Mouse (Mus musculus) hindbrain, embryonic 12.5 days (tissue): Measurements from ENCODE around the gene Prc1. TPM values are rescaled to one million over a fixed set of nuclear protein-coding genes. Genes with fewer than 3 reads are reported as not detected.
A peak's percentile ranks its signal among the peaks of the same experiment; 100 is the strongest.

ENCODE experiments used
- ATAC-seq: fragments of 200-750 bp; cut with Nextera tagmentation; 2 replicates; pipeline ENCODE4 v1.8.0; 2017; ENCODE audit warnings: moderate TSS enrichment; ENCODE audit not compliant: low FRiP score
- H3K27ac ChIP-seq: fragments of 300-500 bp; sonication (generic); 2 replicates; pipeline ENCODE4 v1.5.1; 2016; ENCODE audit warnings: mild to moderate bottlenecking
- H3K27me3 ChIP-seq: fragments of 300-500 bp; sonication (generic); 2 replicates; pipeline ENCODE4 v1.6.1; 2016; ENCODE audit warnings: mild to moderate bottlenecking
- H3K36me3 ChIP-seq: fragments of 300-500 bp; sonication (generic); 2 replicates; pipeline ENCODE4 v1.6.1; 2016; ENCODE audit warnings: mild to moderate bottlenecking
- H3K4me1 ChIP-seq: fragments of 300-500 bp; sonication (generic); 2 replicates; pipeline ENCODE4 v1.6.1; 2016
- H3K4me2 ChIP-seq: fragments of 300-500 bp; sonication (generic); replicated peaks from 2 replicates; pipeline ENCODE4 v1.6.1; 2016; ENCODE audit warnings: mild to moderate bottlenecking
- H3K4me3 ChIP-seq: fragments of 300-500 bp; sonication (generic); 2 replicates; pipeline ENCODE4 v1.5.1; 2016; ENCODE audit warnings: mild to moderate bottlenecking
- H3K9ac ChIP-seq: fragments of 300-500 bp; sonication (generic); 2 replicates; pipeline ENCODE4 v1.6.1; 2016; ENCODE audit warnings: mild to moderate bottlenecking, moderate library complexity
- H3K9me3 ChIP-seq: fragments of 300-500 bp; sonication (generic); replicated peaks from 2 replicates; pipeline ENCODE4 v1.6.1; 2016; ENCODE audit warnings: mild to moderate bottlenecking
- WGBS: fragments of 180-500 bp; shearing (Covaris S2); methylation state at CpG from one replicate; pipeline ENCODE4 v1.1.7; 2016; 5-methylcytosine and 5-hydroxymethylcytosine counted together
- polyA plus RNA-seq: library from polyadenylated mRNA; unstranded; fragments of >200 nt; fragmentation: Nextera tagmentation; extraction: Ambion mirVana; gene quantifications from 2 replicates; pipeline ENCODE4 v1.2.1, GENCODE M21; 2016

Prc1 gene
- 110 and 117 TPM in 2 replicates for polyA plus RNA-seq

GRCm38 (mm10) chr7:80294062-80294763 is at the start of gene Prc1:
Gene Prc1 (plus strand): TSS chr7:80294450.
- H3K27me3 ChIP-seq = no peaks in the 10 kb centered on the region
- under 1% methylated on average over 52 of the region's 52 CpGs for WGBS
- H3K9ac ChIP-seq = peak within 1 kb of the TSS; percentile 70
- no peaks in the 10 kb centered on the region for H3K9me3 ChIP-seq
- ATAC-seq = peak; percentile 99
- H3K4me1 ChIP-seq = peaks cover 6% of the 10 kb centered on the region; the same call in 1 of the 2 replicates
- H3K27ac ChIP-seq = peak within 1 kb of the TSS; percentile 66
- H3K36me3 ChIP-seq = peaks cover 18% of the 10 kb centered on the region
- peak within 1 kb of the TSS; percentile 75 for H3K4me2 ChIP-seq
- H3K4me3 ChIP-seq = peak within 1 kb of the TSS; percentile 60

GRCm38 (mm10) chr7:80244851-80245250 is 49.4 kb upstream of the Prc1 start:
- H3K4me2 ChIP-seq = no peak overlapping the region
- ATAC-seq = no peak
- 92% methylated on average over 4 of the region's 4 CpGs for WGBS

GRCm38 (mm10) chr7:80246148-80246721 is 48.0 kb upstream of the Prc1 start, which contains the start of gene Ttll13:
Gene Ttll13 (plus strand): TSS chr7:80246376.
- under 1% methylated on average over 48 of the region's 48 CpGs for WGBS
- ATAC-seq = peak; percentile 98
- Histone ChIP-seq H3K27me3 (peaks cover 2% of the 10 kb centered on the region), H3K36me3 (0 out of 2 replicates have a peak, but pooled peaks cover 2% of the 10 kb centered on the region), H3K4me1 (no peaks in the 10 kb centered on the region), H3K9ac (peak within 1 kb of the TSS; percentile 59), H3K9me3 (no peaks in the 10 kb centered on the region), H3K4me3 (peak within 1 kb of the TSS; percentile 45), H3K27ac (peak within 1 kb of the TSS; percentile 84), H3K4me2 (peak within 1 kb of the TSS; percentile 55)

More at GRCm38 (mm10) chr7:80244851-80245250, 49.4 kb upstream of the Prc1 start:
- Histone ChIP-seq H3K27me3 (no peaks in the 10 kb centered on the region), H3K4me1 (no peaks in the 10 kb centered on the region), H3K27ac (no peak overlapping the region), H3K9me3 (no peaks in the 10 kb centered on the region), H3K4me3 (no peak overlapping the region), H3K9ac (no peak overlapping the region), H3K36me3 (peaks cover 8% of the 10 kb centered on the region; the same call in 1 of the 2 replicates)

GRCm38 (mm10) chr7:80246859-80247258 is 47.4 kb upstream of the Prc1 start:
- Histone ChIP-seq H3K27ac (peak overlapping the region; percentile 84; the same call in 1 of the 2 replicates), H3K27me3 (peaks cover 6% of the 10 kb centered on the region), H3K4me3 (peak overlapping the region; percentile 45), H3K36me3 (no peaks in the 10 kb centered on the region), H3K9ac (no peak overlapping the region), H3K4me2 (peak overlapping the region; percentile 55), H3K9me3 (no peaks in the 10 kb centered on the region), H3K4me1 (no peaks in the 10 kb centered on the region)
- ATAC-seq = no peak
- WGBS = 69% methylated on average over 7 of the region's 7 CpGs

- Histone ChIP-seq H3K9me3 (no peaks in the 10 kb centered on the region), H3K4me1 (no peaks in the 10 kb centered on the region), H3K9ac (no peak overlapping the region), H3K27me3 (peaks cover 26% of the 10 kb centered on the region), H3K36me3 (no peaks in the 10 kb centered on the region), H3K27ac (no peak overlapping the region), H3K4me3 (no peak overlapping the region), H3K4me2 (no peak overlapping the region)
- 78% methylated on average over 7 of the region's 7 CpGs for WGBS
- ATAC-seq = no peak
Measured at GRCm38 (mm10) chr7:80252437-80252836, 41.8 kb upstream of the Prc1 start.

GRCm38 (mm10) chr7:80252886-80253285 is 41.4 kb upstream of the Prc1 start:
- Histone ChIP-seq H3K9ac (no peak overlapping the region), H3K4me2 (no peak overlapping the region), H3K27ac (no peak overlapping the region), H3K36me3 (no peaks in the 10 kb centered on the region), H3K9me3 (no peaks in the 10 kb centered on the region), H3K27me3 (peaks cover 30% of the 10 kb centered on the region), H3K4me3 (no peak overlapping the region), H3K4me1 (no peaks in the 10 kb centered on the region)
- no peak for ATAC-seq
- 87% methylated on average over 11 of the region's 11 CpGs for WGBS

GRCm38 (mm10) chr7:80255981-80256380 is 38.3 kb upstream of the Prc1 start:
- Histone ChIP-seq H3K27ac (no peak overlapping the region), H3K36me3 (no peaks in the 10 kb centered on the region), H3K4me1 (peaks cover 4% of the 10 kb centered on the region; the same call in 1 of the 2 replicates), H3K9ac (no peak overlapping the region), H3K4me2 (no peak overlapping the region), H3K27me3 (peaks cover 50% of the 10 kb centered on the region), H3K4me3 (no peak overlapping the region), H3K9me3 (no peaks in the 10 kb centered on the region)
- 71% methylated on average over 2 of the region's 2 CpGs for WGBS
- no peak for ATAC-seq

GRCm38 (mm10) chr7:80257706-80258105 is 36.5 kb upstream of the Prc1 start:
- Histone ChIP-seq H3K9ac (no peak overlapping the region), H3K4me2 (no peak overlapping the region), H3K36me3 (no peaks in the 10 kb centered on the region), H3K9me3 (no peaks in the 10 kb centered on the region), H3K4me3 (no peak overlapping the region), H3K4me1 (peaks cover 13% of the 10 kb centered on the region), H3K27ac (no peak overlapping the region), H3K27me3 (peaks cover 44% of the 10 kb centered on the region)
- whole genome bisulfite sequencing = 67% methylated on average over 2 of the region's 2 CpGs
- ATAC-seq = no peak

GRCm38 (mm10) chr7:80260625-80261371 is 33.5 kb upstream of the Prc1 start, which contains the start of gene Ngrn:
Gene Ngrn (plus strand): TSS chr7:80261215.
- no peaks in the 10 kb centered on the region for H3K9me3 ChIP-seq
- ATAC-seq = peak; percentile 88
- H3K36me3 ChIP-seq = peaks cover 20% of the 10 kb centered on the region
- 24% methylated on average over 40 of the region's 40 CpGs for WGBS
- H3K9ac ChIP-seq = peak within 1 kb of the TSS; percentile 78
- peaks cover 33% of the 10 kb centered on the region for H3K27me3 ChIP-seq
- H3K4me1 ChIP-seq = peaks cover 13% of the 10 kb centered on the region
- H3K4me3 ChIP-seq = peak within 1 kb of the TSS; percentile 89
- peak within 1 kb of the TSS; percentile 78 for H3K27ac ChIP-seq
- H3K4me2 ChIP-seq = peak within 1 kb of the TSS; percentile 87

GRCm38 (mm10) chr7:80261372-80261990 is 32.8 kb upstream of the Prc1 start:
- Histone ChIP-seq H3K4me2 (peak overlapping the region; percentile 87), H3K4me1 (peaks cover 13% of the 10 kb centered on the region), H3K9ac (peak overlapping the region; percentile 78), H3K9me3 (no peaks in the 10 kb centered on the region), H3K27me3 (peaks cover 33% of the 10 kb centered on the region), H3K36me3 (peaks cover 26% of the 10 kb centered on the region), H3K27ac (peak overlapping the region; percentile 78), H3K4me3 (peak overlapping the region; percentile 89)
- peak; percentile 33 for ATAC-seq
- WGBS = 2% methylated on average over 32 of the region's 32 CpGs

- Histone ChIP-seq H3K27me3 (peaks cover 3% of the 10 kb centered on the region; the same call in 1 of the 2 replicates), H3K27ac (no peak overlapping the region), H3K4me2 (no peak overlapping the region), H3K36me3 (peaks cover 33% of the 10 kb centered on the region), H3K4me3 (no peak overlapping the region), H3K9ac (no peak overlapping the region), H3K9me3 (no peaks in the 10 kb centered on the region), H3K4me1 (peaks cover 22% of the 10 kb centered on the region)
- WGBS = 96% methylated on average over 12 of the region's 12 CpGs
- no peak for ATAC-seq
Measured at GRCm38 (mm10) chr7:80264606-80265005, 29.6 kb upstream of the Prc1 start.

GRCm38 (mm10) chr7:80267764-80268163 is 26.5 kb upstream of the Prc1 start:
- 75% methylated on average over 1 of the region's 1 CpGs for WGBS
- H3K4me2 ChIP-seq = no peak overlapping the region
- no peaks in the 10 kb centered on the region for H3K27me3 ChIP-seq
- no peaks in the 10 kb centered on the region for H3K9me3 ChIP-seq
- ATAC-seq = no peak
- H3K4me1 ChIP-seq = peaks cover 21% of the 10 kb centered on the region
- H3K4me3 ChIP-seq = no peak overlapping the region
- H3K27ac ChIP-seq = no peak overlapping the region
- no peak overlapping the region for H3K9ac ChIP-seq
- peaks cover 42% of the 10 kb centered on the region for H3K36me3 ChIP-seq
